Mouse (Mus musculus): Measurements from ENCODE around the gene Oxa1l. TPM values are rescaled to one million over a fixed set of nuclear protein-coding genes. Genes with fewer than 3 reads are reported as not detected.

Oxa1l gene
- total and polyA plus RNA-seq, 2 experiments from 2014 or later = 59.4 to 76.9 TPM

- no peak for TF ChIP-seq CTCF (IDR thresholded peaks at IDR 0.05; ENCODE audit: low read depth)
- H3K27ac ChIP-seq (ENCODE audit: low read depth, low read length) = no peak overlapping the region
Measured at GRCm38 (mm10) chr14:54409980-54410810, 49.6 kb downstream of the Oxa1l start.

GRCm38 (mm10) chr14:54412000-54412576 is 51.5 kb downstream of the Oxa1l start:
- no peak for TF ChIP-seq CTCF (IDR thresholded peaks at IDR 0.05; ENCODE audit: low read depth)
- no peak overlapping the region for H3K27ac ChIP-seq (ENCODE audit: low read depth, low read length)
- DNase-seq (no peak), ATAC-seq (no peak)
- no peaks in the 10 kb centered on the region for H3K9me3 ChIP-seq (ENCODE audit: low read length)
- H3K36me3 ChIP-seq (ENCODE audit: insufficient read depth) = no peaks in the 10 kb centered on the region
- no peak overlapping the region for H3K4me2 ChIP-seq (ENCODE audit: low read depth)
- 43% methylated on average over 9 of the region's 9 CpGs for WGBS
- H3K9ac ChIP-seq = no peak overlapping the region
- no peaks in the 10 kb centered on the region for H3K4me1 ChIP-seq (ENCODE audit: insufficient read depth)
- H3K27me3 ChIP-seq (ENCODE audit: insufficient read depth, low read length) = no peaks in the 10 kb centered on the region
- no peak overlapping the region for H3K4me3 ChIP-seq (ENCODE audit: low read depth, low read length)

More at GRCm38 (mm10) chr14:54409980-54410810, 49.6 kb downstream of the Oxa1l start:
- no peaks in the 10 kb centered on the region for H3K27me3 ChIP-seq (ENCODE audit: insufficient read depth, low read length)
- 36% methylated on average over 17 of the region's 17 CpGs for WGBS
- no peak overlapping the region for H3K4me3 ChIP-seq (ENCODE audit: low read depth, low read length)
- no peaks in the 10 kb centered on the region for H3K9me3 ChIP-seq (ENCODE audit: low read length)
- DNase-seq (no peak), ATAC-seq (no peak)
- no peak overlapping the region; the same call in 1 of the 2 replicates for H3K4me2 ChIP-seq (ENCODE audit: low read depth)
- no peaks in the 10 kb centered on the region for H3K4me1 ChIP-seq (ENCODE audit: insufficient read depth)
- H3K36me3 ChIP-seq (ENCODE audit: insufficient read depth) = no peaks in the 10 kb centered on the region
- H3K9ac ChIP-seq = no peak overlapping the region

DNA sequence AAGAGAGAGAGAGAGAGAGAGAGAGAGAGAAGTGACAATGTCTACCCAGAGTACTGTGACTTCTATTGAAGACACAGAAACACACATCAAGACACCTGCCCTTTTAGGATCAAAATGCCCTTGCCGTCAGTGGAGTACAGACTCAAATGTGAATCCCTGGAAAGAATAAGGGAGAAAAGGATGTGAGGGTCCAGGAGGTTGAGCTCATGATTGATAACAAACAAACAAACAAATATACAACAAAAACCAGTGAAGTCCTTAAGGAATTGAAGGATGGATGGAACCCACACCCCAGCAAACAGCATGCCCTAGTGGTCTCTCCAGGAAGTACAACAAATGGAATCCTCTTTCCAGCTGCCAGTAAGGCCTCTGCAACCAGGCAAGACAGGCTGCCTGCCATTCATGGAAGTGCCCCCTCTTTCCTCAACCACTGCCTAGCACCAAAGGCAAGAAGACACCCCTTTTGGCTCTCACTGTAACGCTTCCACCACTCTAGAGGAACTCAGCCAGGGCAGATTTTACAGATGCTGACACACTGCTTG is 52.1 kb downstream of the Oxa1l start:
- 37% methylated on average over 2 of the region's 2 CpGs for WGBS
- Histone ChIP-seq H3K36me3 (ENCODE audit: insufficient read depth) (no peaks in the 10 kb centered on the region), H3K4me2 (ENCODE audit: low read depth) (no peak overlapping the region), H3K27me3 (ENCODE audit: insufficient read depth, low read length) (no peaks in the 10 kb centered on the region), H3K9ac (no peak overlapping the region), H3K9me3 (ENCODE audit: low read length) (no peaks in the 10 kb centered on the region), H3K27ac (ENCODE audit: low read depth, low read length) (no peak overlapping the region), H3K4me1 (ENCODE audit: insufficient read depth) (no peaks in the 10 kb centered on the region), H3K4me3 (ENCODE audit: low read depth, low read length) (no peak overlapping the region)
- peak; percentile 80 for TF ChIP-seq CTCF (IDR thresholded peaks at IDR 0.05; ENCODE audit: low read depth)
- ATAC-seq (peak; percentile 42; the same call in 1 of the 2 replicates), DNase-seq (peak; percentile 60)

DNA sequence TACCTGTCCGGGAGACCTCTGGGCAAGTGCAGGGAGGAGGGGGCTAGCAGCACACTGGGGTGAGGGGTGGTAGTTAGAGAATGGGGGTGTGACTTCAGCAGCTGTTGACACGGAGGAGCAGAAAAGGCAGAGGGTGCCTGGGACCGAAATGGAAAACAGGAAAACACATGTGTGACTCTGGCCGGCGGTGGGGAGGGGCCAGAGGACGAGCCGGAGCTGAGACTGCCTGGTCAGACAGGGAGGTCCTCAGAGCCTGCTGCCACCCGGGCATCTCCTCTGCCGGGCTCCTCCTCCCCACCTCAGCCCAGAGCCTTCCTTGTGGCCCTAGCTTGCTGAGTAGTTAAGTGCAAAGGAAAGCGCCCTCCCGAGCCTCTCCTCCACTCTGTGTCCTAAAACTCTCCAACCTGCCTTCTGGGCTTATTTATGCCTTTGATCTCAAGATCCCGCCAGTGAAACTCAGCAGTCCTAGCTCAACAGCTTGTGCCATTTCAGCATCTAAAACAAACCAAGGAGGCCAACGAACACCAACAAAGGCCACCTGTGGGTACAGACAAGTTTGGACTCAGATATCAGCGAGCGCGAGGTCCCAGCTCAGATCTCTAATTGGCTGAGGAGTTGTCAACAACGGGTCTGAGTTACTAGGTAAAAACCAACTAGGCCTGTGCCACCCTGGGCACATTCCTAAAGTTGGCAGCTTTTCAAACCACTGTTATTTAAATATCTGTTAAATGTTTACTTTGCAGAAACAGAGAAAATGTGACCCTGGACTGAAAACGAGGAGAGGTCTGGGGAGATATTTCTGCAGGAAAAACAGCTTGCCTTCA is 53.5 kb downstream of the Oxa1l start:
- ATAC-seq (no peak), DNase-seq (no peak)
- Histone ChIP-seq H3K27ac (ENCODE audit: low read depth, low read length) (no peak overlapping the region), H3K36me3 (ENCODE audit: insufficient read depth) (no peaks in the 10 kb centered on the region), H3K4me2 (ENCODE audit: low read depth) (no peak overlapping the region; the same call in 1 of the 2 replicates), H3K4me1 (ENCODE audit: insufficient read depth) (no peaks in the 10 kb centered on the region), H3K27me3 (ENCODE audit: insufficient read depth, low read length) (no peaks in the 10 kb centered on the region), H3K9me3 (ENCODE audit: low read length) (no peaks in the 10 kb centered on the region), H3K4me3 (ENCODE audit: low read depth, low read length) (no peak overlapping the region), H3K9ac (no peak overlapping the region)
- 13% methylated on average over 18 of the region's 18 CpGs for WGBS
- no peak for TF ChIP-seq CTCF (IDR thresholded peaks at IDR 0.05; ENCODE audit: low read depth)

DNA sequence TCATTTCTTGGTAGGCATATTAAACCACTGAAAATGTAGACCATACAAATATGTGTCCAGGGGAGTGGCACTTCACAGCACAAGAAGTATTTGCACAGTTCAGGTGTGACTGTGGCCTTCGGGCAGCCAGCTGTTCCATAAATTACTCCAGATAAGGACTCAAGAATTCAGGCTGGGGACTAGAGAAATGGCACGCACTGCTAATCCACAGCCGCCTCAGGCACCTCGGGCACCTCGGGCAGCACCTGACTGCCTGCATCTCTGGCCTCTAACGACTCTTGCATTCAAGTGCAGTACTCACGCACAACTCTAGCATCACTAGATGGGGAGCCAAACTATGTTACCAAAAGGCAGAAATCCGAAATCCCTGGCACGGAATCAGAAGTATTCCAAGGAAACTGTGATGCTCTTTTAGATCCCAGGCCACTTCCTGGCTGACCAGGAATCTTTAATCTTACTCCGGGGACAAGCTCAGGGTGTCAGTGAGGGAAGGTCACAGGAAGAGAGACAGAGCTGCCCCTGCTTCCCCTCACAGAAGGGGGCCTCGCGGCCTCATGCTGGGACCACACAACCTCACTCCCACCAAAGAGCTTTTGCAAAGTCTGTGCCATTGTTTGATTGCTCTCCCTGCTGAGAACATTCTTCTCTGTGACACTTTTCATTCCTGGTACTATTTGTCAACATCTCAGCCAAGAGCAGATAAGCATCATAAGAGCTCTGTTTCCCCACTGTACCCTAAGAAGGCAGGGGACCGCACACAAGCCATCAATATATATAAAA is 54.8 kb downstream of the Oxa1l start:
- H3K4me3 ChIP-seq (ENCODE audit: low read depth, low read length) = no peak overlapping the region
- WGBS = 20% methylated on average over 13 of the region's 13 CpGs

GRCm38 (mm10) chr14:54416229-54416775 is 55.7 kb downstream of the Oxa1l start:
- no peak for DNase-seq
- Histone ChIP-seq H3K4me3 (ENCODE audit: low read depth, low read length) (no peak overlapping the region), H3K27me3 (ENCODE audit: insufficient read depth, low read length) (no peaks in the 10 kb centered on the region), H3K27ac (ENCODE audit: low read depth, low read length) (no peak overlapping the region), H3K9ac (no peak overlapping the region), H3K4me2 (ENCODE audit: low read depth) (no peak overlapping the region), H3K9me3 (ENCODE audit: low read length) (no peaks in the 10 kb centered on the region), H3K36me3 (ENCODE audit: insufficient read depth) (no peaks in the 10 kb centered on the region), H3K4me1 (ENCODE audit: insufficient read depth) (no peaks in the 10 kb centered on the region)
- no peak for ATAC-seq
- no peak for TF ChIP-seq CTCF (IDR thresholded peaks at IDR 0.05; ENCODE audit: low read depth)
- 39% methylated on average over 5 of the region's 5 CpGs for WGBS

More for the DNA sequence above, 54.8 kb downstream of the Oxa1l start:
- H3K27me3 ChIP-seq (ENCODE audit: insufficient read depth, low read length) = no peaks in the 10 kb centered on the region
- no peaks in the 10 kb centered on the region for H3K9me3 ChIP-seq (ENCODE audit: low read length)
- no peak overlapping the region for H3K27ac ChIP-seq (ENCODE audit: low read depth, low read length)
- ATAC-seq (no peak), DNase-seq (no peak)
- no peak for TF ChIP-seq CTCF (IDR thresholded peaks at IDR 0.05; ENCODE audit: low read depth)
- no peak overlapping the region for H3K4me2 ChIP-seq (ENCODE audit: low read depth)
- no peaks in the 10 kb centered on the region for H3K4me1 ChIP-seq (ENCODE audit: insufficient read depth)
- no peaks in the 10 kb centered on the region for H3K36me3 ChIP-seq (ENCODE audit: insufficient read depth)
- no peak overlapping the region for H3K9ac ChIP-seq

Data from forebrain, postnatal 0 days (tissue).